Mouse (Mus musculus): ENCODE data around the gene Plcb4. TPM values are rescaled to one million over a fixed set of nuclear protein-coding genes. Genes with fewer than 3 reads are reported as not detected.

Gene Plcb4
- polyA plus RNA-seq, 1 experiment from 2014 or later = 8.6 TPM

DNA sequence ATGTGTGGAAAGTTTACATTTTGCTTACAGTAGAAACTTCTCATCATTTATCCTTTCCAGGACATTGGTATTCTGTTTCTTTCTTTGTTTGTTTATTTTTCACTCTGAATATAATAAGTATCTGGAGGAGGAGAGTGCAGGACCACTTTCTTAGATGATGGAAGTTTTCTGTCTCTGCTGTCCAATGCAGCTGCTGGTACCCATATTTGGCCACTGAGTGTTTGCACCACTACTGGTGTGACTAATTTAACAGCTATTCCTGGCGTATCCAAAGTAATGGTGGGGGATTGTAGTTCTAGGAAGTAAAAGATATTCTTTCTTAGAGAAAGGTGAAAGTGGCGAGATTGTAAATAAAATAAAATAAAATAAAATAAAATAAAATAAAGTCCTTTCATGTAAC, 21.6 kb upstream of the Plcb4 start:
- WGBS = 83% methylated on average over 2 of the region's 2 CpGs
- Histone ChIP-seq H3K27me3 (ENCODE audit: insufficient read depth, low read length) (no peaks in the 10 kb centered on the region), H3K4me2 (ENCODE audit: low read length) (no peak overlapping the region), H3K4me1 (replicated peaks; ENCODE audit: insufficient read depth, low read length) (no peaks in the 10 kb centered on the region), H3K36me3 (ENCODE audit: insufficient read depth, low read length) (no peaks in the 10 kb centered on the region), H3K9ac (ENCODE audit: low read depth, low read length) (no peak overlapping the region), H3K27ac (no peak overlapping the region), H3K4me3 (replicated peaks; ENCODE audit: low read depth, low read length) (no peak overlapping the region), H3K9me3 (replicated peaks; ENCODE audit: low read length) (no peaks in the 10 kb centered on the region)
- no peak for DNase-seq (ENCODE audit: low spot score)
- ATAC-seq (replicated peaks; ENCODE audit: low FRiP score, low read depth) = no peak
- no peak for TF ChIP-seq CTCF (IDR thresholded peaks at IDR 0.05; ENCODE audit: low read depth)

DNA sequence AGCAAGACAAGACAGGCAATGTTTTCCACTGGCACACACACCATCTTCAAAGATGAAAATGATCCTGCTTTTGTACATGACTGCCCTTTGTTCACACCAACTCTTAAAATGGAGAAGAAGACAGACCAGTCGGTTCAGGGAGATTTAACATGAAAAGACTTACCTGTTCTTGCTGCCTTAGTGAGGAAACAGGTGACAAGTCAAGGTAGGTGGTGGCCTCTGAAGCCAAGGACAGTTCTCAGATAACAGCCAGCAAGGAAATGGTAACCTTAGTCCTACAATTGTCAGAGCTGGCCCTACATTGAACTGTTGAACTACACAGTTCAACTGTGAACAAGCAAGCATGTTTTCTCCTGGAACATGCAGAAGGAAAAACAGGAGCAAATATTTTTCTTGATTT, 17.8 kb upstream of the Plcb4 start:
- WGBS = 87% methylated on average over 1 of the region's 1 CpGs
- Histone ChIP-seq H3K9me3 (replicated peaks; ENCODE audit: low read length) (no peaks in the 10 kb centered on the region), H3K4me1 (replicated peaks; ENCODE audit: insufficient read depth, low read length) (no peaks in the 10 kb centered on the region), H3K4me3 (replicated peaks; ENCODE audit: low read depth, low read length) (no peak overlapping the region), H3K9ac (ENCODE audit: low read depth, low read length) (no peak overlapping the region), H3K36me3 (ENCODE audit: insufficient read depth, low read length) (no peaks in the 10 kb centered on the region), H3K4me2 (ENCODE audit: low read length) (no peak overlapping the region), H3K27ac (no peak overlapping the region), H3K27me3 (ENCODE audit: insufficient read depth, low read length) (no peaks in the 10 kb centered on the region)
- no peak for TF ChIP-seq CTCF (IDR thresholded peaks at IDR 0.05; ENCODE audit: low read depth)
- DNase-seq (ENCODE audit: low spot score) (no peak), ATAC-seq (replicated peaks; ENCODE audit: low FRiP score, low read depth) (no peak)

DNA sequence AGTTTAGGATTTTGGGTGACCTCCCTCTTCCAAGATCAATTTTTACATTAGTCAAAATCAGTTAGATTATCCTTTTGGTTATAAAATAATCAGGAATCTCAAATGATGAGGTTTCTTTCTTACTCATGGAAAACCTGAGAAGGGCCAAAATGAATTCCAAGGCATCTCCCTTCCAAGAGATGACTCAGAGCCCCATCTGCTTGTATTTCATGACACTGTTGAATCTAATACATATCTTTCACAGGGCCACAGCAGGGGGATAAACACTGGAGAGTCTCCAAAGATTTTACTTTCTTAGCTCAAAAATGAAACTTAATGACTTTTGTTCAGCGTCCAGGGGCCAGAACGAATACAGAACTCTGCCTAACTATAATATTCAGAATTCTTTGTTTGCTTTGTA, 17.2 kb upstream of the Plcb4 start:
- 95% methylated on average over 2 of the region's 2 CpGs for WGBS
- Histone ChIP-seq H3K27me3 (ENCODE audit: insufficient read depth, low read length) (no peaks in the 10 kb centered on the region), H3K36me3 (ENCODE audit: insufficient read depth, low read length) (no peaks in the 10 kb centered on the region), H3K4me3 (replicated peaks; ENCODE audit: low read depth, low read length) (no peak overlapping the region), H3K4me1 (replicated peaks; ENCODE audit: insufficient read depth, low read length) (no peaks in the 10 kb centered on the region), H3K9me3 (replicated peaks; ENCODE audit: low read length) (no peaks in the 10 kb centered on the region), H3K4me2 (ENCODE audit: low read length) (no peak overlapping the region), H3K9ac (ENCODE audit: low read depth, low read length) (no peak overlapping the region), H3K27ac (no peak overlapping the region)
- ATAC-seq (replicated peaks; ENCODE audit: low FRiP score, low read depth) = no peak
- TF ChIP-seq CTCF (IDR thresholded peaks at IDR 0.05; ENCODE audit: low read depth) = no peak
- DNase-seq (ENCODE audit: low spot score) = no peak

- no peak for DNase-seq (ENCODE audit: low spot score)
- WGBS = 76% methylated on average over 3 of the region's 3 CpGs
- Histone ChIP-seq H3K4me3 (replicated peaks; ENCODE audit: low read depth, low read length) (no peak overlapping the region), H3K36me3 (ENCODE audit: insufficient read depth, low read length) (no peaks in the 10 kb centered on the region), H3K9me3 (replicated peaks; ENCODE audit: low read length) (no peaks in the 10 kb centered on the region), H3K4me1 (replicated peaks; ENCODE audit: insufficient read depth, low read length) (no peaks in the 10 kb centered on the region), H3K27me3 (ENCODE audit: insufficient read depth, low read length) (no peaks in the 10 kb centered on the region), H3K27ac (no peak overlapping the region), H3K9ac (ENCODE audit: low read depth, low read length) (no peak overlapping the region), H3K4me2 (ENCODE audit: low read length) (no peak overlapping the region)
- TF ChIP-seq CTCF (IDR thresholded peaks at IDR 0.05; ENCODE audit: low read depth) = no peak
- no peak for ATAC-seq (replicated peaks; ENCODE audit: low FRiP score, low read depth)
Observed at GRCm38 (mm10) chr2:135646226-135646625, 12.6 kb upstream of the Plcb4 start.

DNA sequence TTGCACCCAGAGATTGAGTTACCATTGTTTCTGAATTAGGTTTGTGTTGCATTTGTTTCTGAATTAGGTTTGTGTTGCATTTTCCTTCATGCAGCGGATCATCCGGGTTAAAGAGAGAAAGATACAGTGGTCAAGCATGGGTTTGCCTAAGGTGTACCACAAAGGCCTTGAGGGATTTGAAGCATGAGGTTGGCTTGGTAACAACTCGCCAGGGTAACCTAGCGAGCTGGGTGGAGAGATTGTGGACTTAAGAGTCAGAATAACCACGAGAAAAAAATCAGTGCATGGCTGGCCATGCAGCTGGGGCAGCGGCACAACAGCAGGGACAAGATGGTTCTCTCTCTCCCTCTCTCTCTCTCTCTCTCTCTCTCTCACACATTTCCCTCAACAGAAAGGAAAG, 12.2 kb upstream of the Plcb4 start:
- WGBS = 71% methylated on average over 6 of the region's 6 CpGs
- no peaks in the 10 kb centered on the region for H3K36me3 ChIP-seq (ENCODE audit: insufficient read depth, low read length)

GRCm38 (mm10) chr2:135647985-135648384, 10.8 kb upstream of the Plcb4 start:
- no peak for TF ChIP-seq CTCF (IDR thresholded peaks at IDR 0.05; ENCODE audit: low read depth)
- no peaks in the 10 kb centered on the region for H3K36me3 ChIP-seq (ENCODE audit: insufficient read depth, low read length)
- H3K27me3 ChIP-seq (ENCODE audit: insufficient read depth, low read length) = no peaks in the 10 kb centered on the region
- ATAC-seq (replicated peaks; ENCODE audit: low FRiP score, low read depth) (no peak), DNase-seq (ENCODE audit: low spot score) (no peak)
- H3K4me3 ChIP-seq (replicated peaks; ENCODE audit: low read depth, low read length) = no peak overlapping the region
- H3K4me2 ChIP-seq (ENCODE audit: low read length) = no peak overlapping the region
- H3K27ac ChIP-seq = no peak overlapping the region
- WGBS = 89% methylated on average over 4 of the region's 4 CpGs
- no peaks in the 10 kb centered on the region for H3K9me3 ChIP-seq (replicated peaks; ENCODE audit: low read length)
- no peaks in the 10 kb centered on the region for H3K4me1 ChIP-seq (replicated peaks; ENCODE audit: insufficient read depth, low read length)
- no peak overlapping the region for H3K9ac ChIP-seq (ENCODE audit: low read depth, low read length)

More for the DNA sequence above, 12.2 kb upstream of the Plcb4 start:
- Histone ChIP-seq H3K27ac (no peak overlapping the region), H3K4me3 (replicated peaks; ENCODE audit: low read depth, low read length) (no peak overlapping the region), H3K9ac (ENCODE audit: low read depth, low read length) (no peak overlapping the region), H3K4me2 (ENCODE audit: low read length) (no peak overlapping the region), H3K9me3 (replicated peaks; ENCODE audit: low read length) (no peaks in the 10 kb centered on the region), H3K27me3 (ENCODE audit: insufficient read depth, low read length) (no peaks in the 10 kb centered on the region), H3K4me1 (replicated peaks; ENCODE audit: insufficient read depth, low read length) (no peaks in the 10 kb centered on the region)
- ATAC-seq (replicated peaks; ENCODE audit: low FRiP score, low read depth) = no peak
- no peak for TF ChIP-seq CTCF (IDR thresholded peaks at IDR 0.05; ENCODE audit: low read depth)
- DNase-seq (ENCODE audit: low spot score) = no peak

DNA sequence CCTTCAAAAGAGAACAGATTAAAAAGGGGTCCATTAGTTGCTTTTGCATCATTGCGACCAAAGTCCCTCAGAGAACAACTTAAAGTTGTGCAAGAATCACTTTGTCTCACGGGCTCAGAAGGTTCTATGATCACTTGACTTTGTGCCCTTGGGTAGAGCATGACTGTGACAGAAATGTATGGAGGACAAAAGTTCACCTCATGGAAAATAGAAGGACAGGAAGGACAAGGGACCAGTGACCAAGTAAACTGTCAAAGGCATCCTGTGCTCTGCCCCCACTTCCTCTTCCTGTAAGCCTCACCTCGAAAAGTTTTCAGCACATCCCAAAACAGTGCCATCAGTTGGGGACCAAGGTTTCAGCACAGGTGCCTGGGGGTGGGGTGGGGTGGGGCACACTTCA, 7.9 kb upstream of the Plcb4 start:
- WGBS = 69% methylated on average over 3 of the region's 3 CpGs
- no peaks in the 10 kb centered on the region for H3K27me3 ChIP-seq (ENCODE audit: insufficient read depth, low read length)
- no peak for TF ChIP-seq CTCF (IDR thresholded peaks at IDR 0.05; ENCODE audit: low read depth)
- no peaks in the 10 kb centered on the region for H3K36me3 ChIP-seq (ENCODE audit: insufficient read depth, low read length)
- H3K9ac ChIP-seq (ENCODE audit: low read depth, low read length) = no peak overlapping the region
- ATAC-seq (replicated peaks; ENCODE audit: low FRiP score, low read depth) (no peak), DNase-seq (ENCODE audit: low spot score) (no peak)
- no peak overlapping the region for H3K4me3 ChIP-seq (replicated peaks; ENCODE audit: low read depth, low read length)
- H3K27ac ChIP-seq = no peak overlapping the region
- H3K9me3 ChIP-seq (replicated peaks; ENCODE audit: low read length) = no peaks in the 10 kb centered on the region
- H3K4me2 ChIP-seq (ENCODE audit: low read length) = no peak overlapping the region
- no peaks in the 10 kb centered on the region for H3K4me1 ChIP-seq (replicated peaks; ENCODE audit: insufficient read depth, low read length)

Data from kidney, postnatal 0 days (tissue).